Mouse (Mus musculus): ENCODE results near the gene Timd4. TPM values are rescaled to one million over a fixed set of nuclear protein-coding genes. Genes with fewer than 3 reads are reported as not detected.

Timd4 gene
- polyA plus RNA-seq (2016; fragmentation: Nextera tagmentation; extraction: Ambion mirVana): 0.27 TPM in 1 of 2 replicates, not detected in the other

DNA sequence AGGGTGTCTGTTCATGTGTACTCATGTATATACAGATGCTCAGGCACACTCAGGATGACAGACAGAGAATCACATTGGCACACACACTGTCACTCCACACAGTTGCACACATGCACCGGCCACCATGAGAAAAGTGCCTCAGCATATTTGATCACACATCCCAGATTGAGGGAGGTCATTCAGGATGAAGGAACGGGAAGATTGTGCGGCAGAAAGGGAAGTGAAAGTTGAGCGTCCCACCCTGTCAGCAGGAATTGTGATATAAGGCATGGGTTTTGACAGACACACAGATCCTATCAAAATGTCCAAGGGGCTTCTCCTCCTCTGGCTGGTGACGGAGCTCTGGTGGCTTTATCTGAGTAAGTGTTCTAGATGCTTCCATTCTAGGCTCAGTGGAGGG, at the start of gene Timd4:
Timd4 (plus strand) TSS at position 290 of the 400 bp plus-strand sequence.
- WGBS: 90% methylated on average over 5 of the region's 5 CpGs
- no peaks in the 10 kb centered on the region for H3K36me3 ChIP-seq (replicated peaks)
- no peak within 1 kb of the TSS for H3K27ac ChIP-seq (replicated peaks)
- H3K4me1 ChIP-seq: no peaks in the 10 kb centered on the region
- no peak within 1 kb of the TSS for H3K4me3 ChIP-seq
- H3K27me3 ChIP-seq (replicated peaks; ENCODE audit: low read depth, poor library complexity, severe bottlenecking): no peaks in the 10 kb centered on the region
- no peak for DNase-seq (ENCODE audit: low spot score)
- 0 out of 2 replicates have a peak, but pooled peaks cover 2% of the 10 kb centered on the region for H3K9me3 ChIP-seq

DNA sequence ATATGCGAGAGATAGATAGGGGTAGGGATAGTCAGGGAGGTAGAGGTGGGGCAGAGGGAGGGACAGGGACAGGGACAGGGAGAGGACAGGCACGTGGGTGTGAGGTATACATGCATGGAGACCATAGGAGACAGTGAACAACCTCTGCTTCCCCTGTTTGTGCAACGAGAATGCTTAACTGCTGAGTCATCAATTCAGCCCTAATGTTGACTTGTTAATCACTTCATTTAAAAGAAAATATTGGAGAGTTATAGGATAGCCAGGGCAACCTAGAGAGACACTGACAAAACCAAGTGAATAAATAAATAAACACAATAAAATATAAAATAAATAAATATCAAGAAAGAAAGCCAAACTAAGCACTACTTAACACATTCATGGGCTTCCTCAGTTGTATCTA, 33.7 kb upstream of the Timd4 start:
- no peak for DNase-seq (ENCODE audit: low spot score)
- Histone ChIP-seq H3K9me3 (no peaks in the 10 kb centered on the region), H3K36me3 (replicated peaks) (no peaks in the 10 kb centered on the region), H3K4me1 (no peaks in the 10 kb centered on the region), H3K4me3 (no peak overlapping the region), H3K27ac (replicated peaks) (no peak overlapping the region), H3K27me3 (replicated peaks; ENCODE audit: low read depth, poor library complexity, severe bottlenecking) (no peaks in the 10 kb centered on the region)
- 78% methylated on average over 3 of the region's 3 CpGs for whole genome bisulfite sequencing

DNA sequence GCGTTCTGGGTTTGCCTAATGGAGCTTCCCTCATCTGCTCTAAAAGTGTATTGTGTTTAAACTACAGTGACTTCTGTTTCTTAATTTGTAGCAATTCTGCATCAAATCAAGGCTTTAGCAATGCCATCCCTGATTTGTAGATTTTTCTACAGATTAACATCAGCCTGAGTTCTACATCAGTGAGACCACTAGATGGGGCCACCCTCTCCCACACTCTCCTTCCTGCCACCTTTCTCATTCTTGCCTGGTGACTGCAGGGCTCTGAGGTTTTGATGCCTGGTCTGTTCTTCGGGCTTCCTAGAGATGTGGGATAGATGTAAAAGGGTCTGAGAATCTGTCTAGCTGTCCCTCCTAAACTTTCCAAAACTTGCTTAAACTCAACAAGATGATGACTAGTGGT, 30.8 kb upstream of the Timd4 start:
- 88% methylated on average over 2 of the region's 2 CpGs for WGBS
- Histone ChIP-seq H3K4me3 (no peak overlapping the region), H3K27ac (replicated peaks) (no peak overlapping the region), H3K36me3 (replicated peaks) (no peaks in the 10 kb centered on the region), H3K4me1 (no peaks in the 10 kb centered on the region), H3K27me3 (replicated peaks; ENCODE audit: low read depth, poor library complexity, severe bottlenecking) (no peaks in the 10 kb centered on the region), H3K9me3 (no peaks in the 10 kb centered on the region)
- no peak for DNase-seq (ENCODE audit: low spot score)

DNA sequence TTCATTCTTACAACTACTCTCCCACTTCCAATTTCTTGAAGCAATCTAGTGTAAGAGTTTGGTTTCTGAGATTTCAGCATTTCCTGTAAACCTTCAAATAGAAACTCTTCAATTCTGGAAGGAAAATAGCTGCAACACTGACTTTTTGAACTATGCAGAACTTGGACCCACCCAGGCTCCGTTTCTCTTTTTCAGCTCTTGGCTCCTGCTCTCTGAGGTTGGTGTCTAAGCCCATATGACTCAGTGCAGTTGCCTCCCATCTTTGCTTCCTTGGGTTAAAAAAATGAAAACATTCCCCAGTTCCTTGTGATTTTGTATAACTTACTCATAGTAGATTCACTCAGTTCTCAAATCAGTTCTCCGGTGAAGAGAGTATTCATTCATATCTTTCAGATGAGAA, 6.2 kb upstream of the Timd4 start:
- no peak for DNase-seq (ENCODE audit: low spot score)
- H3K4me3 ChIP-seq: no peak overlapping the region
- no peak overlapping the region for H3K27ac ChIP-seq (replicated peaks)
- H3K36me3 ChIP-seq (replicated peaks): no peaks in the 10 kb centered on the region
- WGBS: 89% methylated on average over 2 of the region's 2 CpGs
- no peaks in the 10 kb centered on the region for H3K4me1 ChIP-seq
- 0 out of 2 replicates have a peak, but pooled peaks cover 2% of the 10 kb centered on the region for H3K9me3 ChIP-seq
- H3K27me3 ChIP-seq (replicated peaks; ENCODE audit: low read depth, poor library complexity, severe bottlenecking): no peaks in the 10 kb centered on the region

DNA sequence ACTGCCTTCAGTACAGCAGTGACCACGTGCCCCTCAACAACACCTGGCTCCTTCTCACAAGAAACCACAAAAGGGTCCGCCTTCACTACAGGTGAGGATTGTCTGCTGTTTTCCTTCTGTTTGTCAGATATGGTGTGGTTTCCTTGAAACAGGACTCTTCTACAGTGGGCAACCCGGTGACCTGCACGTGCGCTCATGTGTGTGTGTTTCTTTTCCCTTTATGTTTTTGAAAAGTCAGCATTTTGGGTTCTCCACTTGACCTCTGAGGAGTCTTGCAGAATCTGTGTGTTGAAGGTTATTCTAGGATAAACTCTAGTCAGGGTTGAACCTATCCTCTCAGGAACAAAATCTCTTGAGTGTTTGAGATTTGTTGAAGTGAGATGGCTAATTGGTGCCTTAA, 7.1 kb downstream of the Timd4 start:
- H3K27me3 ChIP-seq (replicated peaks; ENCODE audit: low read depth, poor library complexity, severe bottlenecking): no peaks in the 10 kb centered on the region
- H3K4me3 ChIP-seq: no peak overlapping the region
- no peak for DNase-seq (ENCODE audit: low spot score)
- H3K27ac ChIP-seq (replicated peaks): no peak overlapping the region
- WGBS: 89% methylated on average over 5 of the region's 5 CpGs
- no peaks in the 10 kb centered on the region for H3K36me3 ChIP-seq (replicated peaks)
- H3K9me3 ChIP-seq: no peaks in the 10 kb centered on the region
- no peaks in the 10 kb centered on the region for H3K4me1 ChIP-seq

DNA sequence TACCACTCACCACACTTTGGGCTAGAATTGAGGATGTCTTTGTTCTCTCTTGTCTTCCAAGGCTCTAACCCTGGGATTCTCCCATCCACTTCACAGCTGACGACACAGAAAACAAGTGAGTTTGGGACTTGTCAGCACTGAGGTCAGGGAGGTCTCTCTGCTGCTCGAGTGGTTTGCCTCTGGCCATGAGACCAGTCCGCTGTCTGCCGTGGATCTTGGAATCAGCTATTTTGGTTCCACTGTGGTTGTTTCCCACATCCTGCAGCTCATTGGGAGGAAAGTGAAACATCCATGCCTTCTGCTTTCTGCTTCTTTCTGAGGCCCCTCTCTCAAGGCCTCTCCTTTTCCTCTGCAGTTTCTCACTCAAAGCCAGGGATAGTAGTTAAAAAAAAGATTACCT, 9.3 kb downstream of the Timd4 start:
- H3K27ac ChIP-seq (replicated peaks): no peak overlapping the region
- H3K9me3 ChIP-seq: no peaks in the 10 kb centered on the region
- no peak overlapping the region for H3K4me3 ChIP-seq
- no peak for DNase-seq (ENCODE audit: low spot score)
- H3K4me1 ChIP-seq: no peaks in the 10 kb centered on the region
- H3K36me3 ChIP-seq (replicated peaks): no peaks in the 10 kb centered on the region
- WGBS: 30% methylated on average over 4 of the region's 4 CpGs
- no peaks in the 10 kb centered on the region for H3K27me3 ChIP-seq (replicated peaks; ENCODE audit: low read depth, poor library complexity, severe bottlenecking)

DNA sequence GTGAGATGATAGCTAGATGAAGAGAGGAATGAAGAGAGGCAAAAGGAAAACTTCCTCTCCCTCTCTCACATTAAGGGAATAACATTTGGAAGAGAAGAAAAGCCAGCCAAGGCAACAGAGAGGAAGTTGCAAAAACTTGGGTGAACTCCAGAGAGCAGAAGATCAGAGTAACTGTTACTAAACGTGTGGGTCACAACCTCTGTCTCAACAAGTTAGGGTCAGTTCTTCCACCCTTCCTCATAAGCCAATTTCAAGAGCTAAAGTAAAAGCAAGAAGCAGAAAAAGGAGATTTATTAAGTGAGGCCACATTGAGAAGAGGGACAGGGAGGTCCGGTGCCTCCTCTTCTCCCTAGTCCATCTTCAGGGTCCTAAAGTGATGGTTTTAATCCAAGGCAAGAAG, 19.7 kb downstream of the Timd4 start:
- no peaks in the 10 kb centered on the region for H3K9me3 ChIP-seq
- peaks cover 12% of the 10 kb centered on the region; the same call in 1 of the 2 replicates for H3K4me1 ChIP-seq
- no peaks in the 10 kb centered on the region for H3K36me3 ChIP-seq (replicated peaks)
- H3K4me3 ChIP-seq: no peak overlapping the region
- H3K27me3 ChIP-seq (replicated peaks; ENCODE audit: low read depth, poor library complexity, severe bottlenecking): no peaks in the 10 kb centered on the region
- no peak overlapping the region for H3K27ac ChIP-seq (replicated peaks)
- no peak for DNase-seq (ENCODE audit: low spot score)
- 78% methylated on average over 2 of the region's 2 CpGs for WGBS

DNA sequence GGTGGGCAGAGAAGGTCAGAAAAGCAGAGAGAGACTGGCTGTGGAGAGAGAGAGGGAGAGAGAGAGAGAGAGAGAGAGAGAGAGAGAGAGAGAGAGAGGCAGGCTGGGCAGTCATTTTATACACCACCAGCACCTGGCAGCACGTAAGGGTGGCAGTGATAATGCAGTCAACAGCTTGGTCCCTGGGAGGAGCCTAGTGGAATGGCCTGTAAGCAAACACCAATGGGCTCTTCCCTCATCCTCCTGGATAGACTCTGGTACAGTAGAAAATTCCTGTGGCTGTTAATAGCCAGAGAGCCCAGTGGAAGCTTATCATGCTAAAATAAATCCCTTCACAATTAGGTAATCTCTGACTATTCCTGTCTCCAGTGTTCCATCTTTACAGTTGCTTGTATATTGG, 24.5 kb downstream of the Timd4 start:
- Histone ChIP-seq H3K9me3 (no peaks in the 10 kb centered on the region), H3K4me3 (no peak overlapping the region), H3K27me3 (replicated peaks; ENCODE audit: low read depth, poor library complexity, severe bottlenecking) (no peaks in the 10 kb centered on the region), H3K4me1 (peaks cover 17% of the 10 kb centered on the region; the same call in 1 of the 2 replicates), H3K36me3 (replicated peaks) (no peaks in the 10 kb centered on the region), H3K27ac (replicated peaks) (no peak overlapping the region)
- DNase-seq (ENCODE audit: low spot score): no peak
- WGBS: 90% methylated on average over 1 of the region's 1 CpGs

DNA sequence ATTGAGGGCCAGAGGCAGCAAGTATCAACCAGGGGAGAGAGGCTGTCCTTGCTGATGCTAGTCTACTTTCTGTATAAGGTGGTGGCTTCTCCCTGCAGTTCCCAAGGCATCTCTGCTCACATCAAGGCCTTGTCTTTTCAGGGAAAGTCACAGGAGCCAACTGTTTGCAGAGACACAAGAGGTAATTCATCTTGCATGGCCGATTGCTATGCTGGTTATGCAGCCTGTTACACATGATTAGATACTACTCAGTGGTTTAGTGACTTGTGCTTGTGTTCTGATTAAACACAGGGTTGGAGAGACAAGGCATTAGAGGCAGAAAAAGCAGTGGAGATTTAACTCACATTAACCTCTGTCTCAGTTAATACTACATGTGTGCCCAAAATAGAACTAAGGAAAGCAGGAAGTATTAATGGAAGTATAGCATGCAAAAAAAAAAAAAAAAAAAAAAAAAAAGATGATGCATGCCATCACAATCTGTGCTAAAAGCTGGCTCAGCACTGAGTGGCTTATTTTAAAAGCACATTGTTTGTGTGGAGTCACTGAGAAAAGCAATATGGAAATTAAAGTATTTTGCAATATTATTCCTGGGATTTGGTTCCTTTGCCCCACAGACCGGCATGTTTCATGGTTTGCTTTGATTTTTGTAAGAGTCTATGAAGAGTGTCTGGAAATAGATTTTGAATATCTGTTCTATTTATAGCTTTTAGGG, 31.6 kb downstream of the Timd4 start:
- no peaks in the 10 kb centered on the region for H3K9me3 ChIP-seq
- no peaks in the 10 kb centered on the region for H3K36me3 ChIP-seq (replicated peaks)
- WGBS: 64% methylated on average over 2 of the region's 2 CpGs
- no peak for DNase-seq (ENCODE audit: low spot score)
- H3K4me1 ChIP-seq: peaks cover 22% of the 10 kb centered on the region
- H3K27me3 ChIP-seq (replicated peaks; ENCODE audit: low read depth, poor library complexity, severe bottlenecking): no peaks in the 10 kb centered on the region
- no peak overlapping the region for H3K27ac ChIP-seq (replicated peaks)
- no peak overlapping the region for H3K4me3 ChIP-seq

DNA sequence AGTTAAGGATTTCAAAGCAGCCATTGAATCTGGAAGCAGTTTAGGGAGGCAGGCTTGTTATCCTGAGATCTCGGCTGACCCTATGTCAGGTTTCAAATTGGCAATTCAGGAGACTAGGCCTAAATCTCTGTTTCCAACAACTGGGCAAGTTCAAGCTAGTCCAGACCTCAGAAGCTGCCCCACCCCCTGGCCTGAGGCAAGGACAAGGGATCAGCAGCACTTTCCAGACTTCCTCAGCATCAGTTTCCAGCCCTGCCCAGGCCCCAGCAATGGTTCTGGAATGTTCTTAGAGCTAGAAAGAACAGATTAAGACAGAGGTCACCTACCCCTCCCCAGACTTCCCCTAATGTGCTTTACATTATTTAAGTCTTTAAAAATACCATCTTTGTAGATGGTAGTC, 36.1 kb downstream of the Timd4 start:
- 27% methylated on average over 1 of the region's 1 CpGs for WGBS
- Histone ChIP-seq H3K27ac (replicated peaks) (peak overlapping the region; percentile 51), H3K36me3 (replicated peaks) (no peaks in the 10 kb centered on the region), H3K9me3 (no peaks in the 10 kb centered on the region), H3K4me1 (peaks cover 34% of the 10 kb centered on the region), H3K4me3 (no peak overlapping the region), H3K27me3 (replicated peaks; ENCODE audit: low read depth, poor library complexity, severe bottlenecking) (no peaks in the 10 kb centered on the region)
- DNase-seq (ENCODE audit: low spot score): peak; percentile 68

DNA sequence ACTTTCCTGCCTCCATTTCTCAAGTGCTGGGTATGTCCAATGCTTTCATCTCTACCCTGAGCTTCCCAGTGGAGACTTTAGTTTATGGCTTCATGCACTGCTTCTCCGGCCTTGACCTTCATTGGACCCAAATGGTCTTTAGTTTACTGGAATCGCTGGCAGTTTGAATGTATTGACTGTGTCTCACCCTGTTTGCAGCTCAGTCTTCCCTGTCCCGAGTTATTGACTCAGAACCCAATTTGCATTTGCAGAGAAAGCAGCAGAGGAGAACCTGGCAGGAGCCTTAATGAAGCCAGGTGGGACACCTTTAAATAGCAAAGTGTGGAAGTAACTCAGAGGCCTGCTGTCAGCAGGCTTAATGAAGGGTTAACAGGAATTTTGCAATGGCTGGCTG, 37.2 kb downstream of the Timd4 start:
- no peak overlapping the region for H3K4me3 ChIP-seq
- H3K27ac ChIP-seq (replicated peaks): peak overlapping the region; percentile 5; the same call in 1 of the 2 replicates
- H3K4me1 ChIP-seq: peaks cover 34% of the 10 kb centered on the region
- no peaks in the 10 kb centered on the region for H3K27me3 ChIP-seq (replicated peaks; ENCODE audit: low read depth, poor library complexity, severe bottlenecking)
- 55% methylated on average over 3 of the region's 3 CpGs for WGBS
- H3K36me3 ChIP-seq (replicated peaks): no peaks in the 10 kb centered on the region
- no peaks in the 10 kb centered on the region for H3K9me3 ChIP-seq
- no peak for DNase-seq (ENCODE audit: low spot score)

DNA sequence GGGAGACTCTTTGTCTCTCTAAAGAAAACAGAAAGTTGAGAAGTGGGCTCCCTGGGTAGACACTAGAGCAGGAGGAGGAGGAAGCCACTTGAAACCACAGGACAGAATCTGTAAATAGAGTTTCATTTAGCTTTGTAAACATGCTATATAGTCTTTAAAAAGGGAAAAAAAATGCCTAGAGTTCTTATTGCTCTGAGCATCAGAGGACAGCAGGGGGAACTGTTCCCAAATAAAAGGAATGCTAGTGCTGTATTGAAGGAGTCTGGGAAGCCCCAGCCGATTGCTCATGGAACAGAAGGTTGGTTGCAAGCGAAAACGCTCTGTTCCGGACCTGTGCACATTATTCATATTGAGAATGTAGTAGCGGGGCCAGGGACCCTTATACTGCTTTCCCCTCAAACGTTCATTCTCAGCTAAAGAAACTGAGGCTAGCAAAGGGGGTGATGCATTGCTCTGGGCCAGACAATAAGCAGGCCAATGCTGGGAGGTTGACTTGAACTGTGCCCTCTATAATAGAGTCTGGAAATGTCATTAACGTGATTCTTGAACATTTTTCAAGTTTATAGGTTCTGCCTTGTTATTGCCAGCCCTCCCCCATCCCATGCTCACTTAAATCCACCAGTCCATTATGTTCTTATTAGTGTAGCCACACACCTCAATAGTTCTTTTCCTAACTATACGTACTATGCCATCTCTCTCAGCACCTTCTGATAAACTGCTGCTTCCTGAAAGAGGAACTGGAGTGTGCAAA, 37.8 kb downstream of the Timd4 start:
- no peak for DNase-seq (ENCODE audit: low spot score)
- Histone ChIP-seq H3K4me3 (no peak overlapping the region), H3K9me3 (no peaks in the 10 kb centered on the region), H3K27ac (replicated peaks) (peak overlapping the region; percentile 5; the same call in 1 of the 2 replicates), H3K27me3 (replicated peaks; ENCODE audit: low read depth, poor library complexity, severe bottlenecking) (no peaks in the 10 kb centered on the region), H3K36me3 (replicated peaks) (no peaks in the 10 kb centered on the region), H3K4me1 (peaks cover 34% of the 10 kb centered on the region)
- WGBS: 35% methylated on average over 8 of the region's 8 CpGs

DNA sequence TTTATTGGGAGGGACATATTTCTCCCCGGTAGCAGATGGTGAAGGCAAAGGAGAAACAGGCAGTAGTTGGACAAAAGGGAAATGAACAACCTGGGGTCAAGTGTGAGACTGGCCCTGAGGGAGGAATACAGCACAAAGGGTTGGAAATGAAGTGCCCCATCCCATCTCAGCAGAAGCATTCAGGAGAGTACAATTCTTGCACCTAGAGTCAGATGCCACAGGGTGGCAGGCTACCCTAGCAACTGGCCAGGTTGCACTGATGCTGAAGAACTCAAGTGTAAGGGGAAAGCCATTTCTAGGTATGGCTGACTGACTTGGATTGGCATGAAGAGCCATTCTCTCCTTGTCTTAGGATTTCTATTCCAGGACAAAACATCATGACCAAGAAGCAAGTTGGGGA, 54.2 kb downstream of the Timd4 start:
- WGBS: 80% methylated on average over 1 of the region's 1 CpGs
- Histone ChIP-seq H3K27me3 (replicated peaks; ENCODE audit: low read depth, poor library complexity, severe bottlenecking) (no peaks in the 10 kb centered on the region), H3K36me3 (replicated peaks) (no peaks in the 10 kb centered on the region), H3K4me1 (no peaks in the 10 kb centered on the region), H3K4me3 (no peak overlapping the region), H3K27ac (replicated peaks) (no peak overlapping the region), H3K9me3 (no peaks in the 10 kb centered on the region)
- DNase-seq (ENCODE audit: low spot score): peak; percentile 35
